Mouse (Mus musculus) CH12.LX (cell line): ENCODE measurements around the gene Vsig10l.

Experiments used
- BHLHE40 ChIP-seq: IDR thresholded peaks from 2 replicates; pipeline ENCODE4 v1.6.1; 2011; ENCODE audit warnings: mild to moderate bottlenecking, low read depth, low read length, improper control_type of control experiment
- CTCF ChIP-seq, 2 experiments: IDR thresholded peaks in 1 of 2; conservative IDR thresholded peaks in 1 of 2; 2 replicates each; pipeline ENCODE4 v1.5.1; 2011 to 2012; ENCODE audit warnings: low read depth in 2 of 2, low read length in 2 of 2, improper control_type of control experiment in 1 of 2, inconsistent platforms in 1 of 2, mild to moderate bottlenecking in 1 of 2, moderate library complexity in 1 of 2
- EP300 ChIP-seq: IDR thresholded peaks from 2 replicates; pipeline ENCODE4 v1.6.1; 2011; ENCODE audit warnings: low read length, improper control_type of control experiment
- KAT2A ChIP-seq: IDR thresholded peaks from 2 replicates; pipeline ENCODE4 v1.6.1; 2012; ENCODE audit warnings: low read length, improper control_type of control experiment, inconsistent platforms; ENCODE audit not compliant: insufficient replicate concordance
- MAX ChIP-seq: IDR thresholded peaks from 2 replicates; pipeline ENCODE4 v1.6.1; 2011; ENCODE audit warnings: low read length, improper control_type of control experiment
- MEF2A ChIP-seq: IDR thresholded peaks from 2 replicates; pipeline ENCODE4 v1.6.1; 2014; ENCODE audit warnings: low read depth, mild to moderate bottlenecking, inconsistent platforms, low read length, improper control_type of control experiment, borderline replicate concordance
- NRF1 ChIP-seq: IDR thresholded peaks from 2 replicates; pipeline ENCODE4 v1.6.1; 2014; ENCODE audit warnings: low read depth, mild to moderate bottlenecking, inconsistent platforms, low read length, improper control_type of control experiment, moderate library complexity
- POLR2A ChIP-seq: IDR thresholded peaks from 2 replicates; pipeline ENCODE4 v1.6.1; 2011; ENCODE audit warnings: low read depth, mild to moderate bottlenecking, improper control_type of control experiment, low read length
- POLR2AphosphoS2 ChIP-seq: IDR thresholded peaks from 2 replicates; pipeline ENCODE4 v1.6.1; 2011; ENCODE audit warnings: low read depth, low read length, improper control_type of control experiment
- TCF12 ChIP-seq: IDR thresholded peaks from 2 replicates; pipeline ENCODE4 v1.6.1; 2014; ENCODE audit warnings: low read depth, mild to moderate bottlenecking, inconsistent platforms, low read length, improper control_type of control experiment
- ZKSCAN1 ChIP-seq: IDR thresholded peaks from 2 replicates; pipeline ENCODE4 v1.6.1; 2012; ENCODE audit warnings: low read depth, inconsistent platforms, low read length, improper control_type of control experiment, borderline replicate concordance
- ZMIZ1 ChIP-seq: IDR thresholded peaks from 2 replicates; pipeline ENCODE4 v1.6.1; 2012; ENCODE audit warnings: low read depth, mild to moderate bottlenecking, inconsistent platforms, low read length, improper control_type of control experiment
- ZNF384 ChIP-seq: IDR thresholded peaks from 2 replicates; pipeline ENCODE4 v1.6.1; 2012; ENCODE audit warnings: low read depth, low read length, improper control_type of control experiment, inconsistent platforms

GRCm38 (mm10) chr7:43422995-43423617 is 39.8 kb upstream of the Vsig10l start:
- TF ChIP-seq CTCF (conservative IDR thresholded peaks at IDR 0.05 in 1 of 2, IDR thresholded peaks at IDR 0.05 in 1 of 2; ENCODE audit: low read depth in 2 of 2, low read length in 2 of 2) = peak; percentile 89 to 93
- no peak for TF ChIP-seq ZNF384
- no peak for TF ChIP-seq TCF12
- no peak for TF ChIP-seq BHLHE40
- TF ChIP-seq ZMIZ1 = no peak
- no peak for TF ChIP-seq POLR2AphosphoS2
- TF ChIP-seq MEF2A = no peak; the same call in 1 of the 2 replicates
- no peak for TF ChIP-seq KAT2A
- TF ChIP-seq POLR2A = no peak
- no peak for TF ChIP-seq EP300
- TF ChIP-seq NRF1 = no peak
- TF ChIP-seq MAX = no peak
- TF ChIP-seq ZKSCAN1 = no peak
